Mouse (Mus musculus) embryonic fibroblast, embryonic 13.5 days (primary cell): ENCODE data around the gene Kmt2e.

Experiments
- CTCF ChIP-seq: IDR thresholded peaks from 2 replicates; pipeline ENCODE4 v1.5.1; 2011; ENCODE audit warnings: mild to moderate bottlenecking, control low read depth, low read length, moderate library complexity, borderline replicate concordance; ENCODE audit not compliant: insufficient read depth
- POLR2A ChIP-seq: IDR thresholded peaks from 2 replicates; pipeline ENCODE4 v1.6.1; 2011; ENCODE audit warnings: low read depth, mild to moderate bottlenecking, control low read depth, low read length, moderate library complexity

GRCm38 (mm10) chr5:23419616-23420170 is 14.5 kb upstream of the Kmt2e start:
- no peak for TF ChIP-seq POLR2A
- TF ChIP-seq CTCF = no peak
